Mouse (Mus musculus) CD4-positive helper T cell, adult 2 months (primary cell): ENCODE results near the gene Sh3gl2.

Source experiments
- DNase-seq: peaks from one replicate; pipeline ENCODE4 v3.0.0-alpha.2; 2012; ENCODE audit warnings: low read depth, missing footprints, low spot score

Gene Sh3gl2

DNA sequence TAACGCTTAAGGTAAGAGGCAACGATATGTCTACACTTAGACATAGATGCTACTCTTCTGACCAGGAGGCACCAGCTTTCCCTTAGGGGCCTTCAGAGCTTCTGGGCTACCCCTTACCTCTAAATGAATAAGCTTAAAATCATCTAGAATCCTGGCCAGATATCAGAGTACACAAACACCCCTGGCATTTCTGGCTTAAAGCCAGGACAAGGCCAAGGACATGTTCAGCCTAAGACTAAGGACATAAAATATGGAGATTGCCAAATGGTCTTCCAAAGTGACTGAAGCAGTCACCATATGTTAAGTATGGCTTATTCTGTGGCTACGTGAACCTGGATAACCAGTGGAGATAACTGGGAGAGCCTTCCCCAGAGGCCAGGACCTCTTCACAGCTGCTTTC is 211.5 kb downstream of the Sh3gl2 start:
- no peak for DNase-seq

DNA sequence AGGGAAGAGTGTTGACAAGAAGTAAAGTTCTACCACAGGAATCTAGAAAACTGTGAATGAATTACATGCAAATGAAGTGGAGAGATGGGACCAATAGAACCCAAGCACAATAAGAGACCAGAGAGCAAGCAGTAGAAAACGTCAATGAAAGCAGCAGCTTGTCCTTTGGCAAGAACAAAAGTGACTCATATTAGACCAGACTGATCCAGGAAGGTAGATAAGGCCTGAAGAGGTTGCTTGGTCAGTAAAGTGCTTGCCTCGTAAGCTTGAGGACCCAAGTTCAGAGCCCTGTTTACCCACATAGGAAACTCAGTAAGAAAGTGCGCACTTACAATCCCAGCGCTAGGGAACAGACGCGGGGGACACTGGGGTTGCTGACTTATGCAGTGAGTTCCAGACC is 215.5 kb downstream of the Sh3gl2 start:
- DNase-seq, result no peak

DNA sequence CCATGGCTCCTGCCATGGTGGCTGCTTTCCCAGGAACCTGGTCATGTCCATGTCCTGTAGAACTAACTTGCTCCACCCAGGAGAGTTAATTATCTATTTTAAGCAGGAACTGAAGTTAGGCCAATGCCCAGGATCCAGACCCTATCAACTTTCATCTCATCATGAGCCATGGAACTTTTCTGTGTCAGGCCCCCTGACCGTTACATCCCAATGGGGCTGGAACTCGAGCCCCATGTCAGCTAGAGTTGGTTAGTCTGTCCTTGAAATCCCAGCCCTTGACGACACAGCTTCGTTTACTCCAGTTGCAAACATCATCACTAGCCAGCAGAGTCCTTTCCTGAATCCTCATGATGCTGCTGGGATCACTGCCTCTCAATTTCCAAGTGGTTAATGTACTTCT is 221.3 kb downstream of the Sh3gl2 start:
- no peak for DNase-seq

DNA sequence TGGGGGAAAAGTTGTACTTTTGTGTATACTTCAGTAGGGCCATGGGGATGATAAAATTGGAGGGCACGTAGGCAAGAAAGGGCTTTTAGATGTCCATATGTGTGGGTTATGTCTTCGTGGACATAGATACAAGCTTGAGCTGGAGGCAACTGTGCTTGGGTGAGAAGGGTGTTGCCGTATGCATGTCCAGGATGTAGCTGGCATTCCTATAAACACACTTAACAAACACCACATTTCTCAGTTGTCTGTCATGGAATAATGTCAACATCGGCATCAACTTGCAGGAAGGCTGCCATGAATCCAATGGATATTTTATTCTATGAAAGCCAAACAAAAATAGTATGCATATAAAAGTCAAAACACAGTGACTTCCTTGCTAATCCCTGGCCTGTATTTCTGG is 227.9 kb downstream of the Sh3gl2 start:
- no peak for DNase-seq

DNA sequence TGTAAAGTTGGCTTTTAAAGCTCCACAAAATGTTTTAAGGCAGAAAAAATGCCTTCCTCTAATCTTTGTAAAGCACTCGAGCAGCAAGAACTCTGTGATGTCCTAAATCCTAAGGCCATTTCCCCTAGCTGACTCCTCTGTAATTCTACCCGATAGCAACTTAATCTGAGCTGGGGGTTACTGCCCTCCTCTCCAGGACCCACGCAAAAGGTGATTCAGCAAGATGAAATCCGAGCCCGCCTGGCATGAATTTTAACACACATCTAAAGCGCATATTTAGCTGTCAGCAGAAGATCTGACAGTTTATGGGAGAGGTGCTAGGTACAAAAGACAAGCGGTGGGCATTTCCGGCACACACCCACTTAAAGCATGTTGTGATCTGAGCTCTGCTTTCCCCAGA is 229.8 kb downstream of the Sh3gl2 start:
- DNase-seq, result no peak

DNA sequence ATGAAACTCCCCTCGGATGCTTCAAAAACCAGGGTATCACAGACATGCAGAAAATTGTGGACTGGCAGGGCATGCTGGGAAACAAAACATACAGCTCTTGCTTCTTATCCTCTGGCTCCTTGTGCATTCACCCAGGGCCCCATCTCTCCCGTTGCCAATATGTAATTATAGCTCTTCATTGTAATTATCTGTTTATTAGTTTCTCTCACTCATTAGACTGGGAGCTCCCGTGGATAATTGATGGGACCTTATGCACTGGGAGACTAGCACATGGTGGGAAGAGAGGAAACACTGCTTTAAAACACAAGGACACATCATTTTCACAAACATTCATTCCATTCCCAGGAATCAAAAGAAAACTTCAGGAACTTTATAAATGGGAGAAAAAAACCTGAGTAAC is 233.9 kb downstream of the Sh3gl2 start:
- no peak for DNase-seq

DNA sequence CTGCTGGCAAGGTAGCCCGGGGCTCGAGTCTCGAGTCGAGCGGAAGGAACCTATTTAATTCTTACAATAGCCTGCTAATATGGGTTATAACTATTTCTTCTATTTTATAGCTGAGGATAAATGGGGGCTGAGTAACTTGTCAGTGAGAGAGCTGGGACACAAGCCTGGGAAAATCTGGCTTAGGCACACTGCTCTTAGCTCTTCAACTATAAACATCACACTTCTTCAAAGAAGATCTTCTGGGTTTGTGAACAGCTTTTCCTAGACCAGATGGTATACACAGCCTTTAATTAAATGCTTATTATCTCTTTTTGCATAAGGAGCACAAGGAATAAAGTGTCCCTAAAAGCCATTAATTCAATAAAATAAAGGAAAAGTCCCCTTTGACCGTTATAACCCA is 278.7 kb downstream of the Sh3gl2 start:
- no peak for DNase-seq

DNA sequence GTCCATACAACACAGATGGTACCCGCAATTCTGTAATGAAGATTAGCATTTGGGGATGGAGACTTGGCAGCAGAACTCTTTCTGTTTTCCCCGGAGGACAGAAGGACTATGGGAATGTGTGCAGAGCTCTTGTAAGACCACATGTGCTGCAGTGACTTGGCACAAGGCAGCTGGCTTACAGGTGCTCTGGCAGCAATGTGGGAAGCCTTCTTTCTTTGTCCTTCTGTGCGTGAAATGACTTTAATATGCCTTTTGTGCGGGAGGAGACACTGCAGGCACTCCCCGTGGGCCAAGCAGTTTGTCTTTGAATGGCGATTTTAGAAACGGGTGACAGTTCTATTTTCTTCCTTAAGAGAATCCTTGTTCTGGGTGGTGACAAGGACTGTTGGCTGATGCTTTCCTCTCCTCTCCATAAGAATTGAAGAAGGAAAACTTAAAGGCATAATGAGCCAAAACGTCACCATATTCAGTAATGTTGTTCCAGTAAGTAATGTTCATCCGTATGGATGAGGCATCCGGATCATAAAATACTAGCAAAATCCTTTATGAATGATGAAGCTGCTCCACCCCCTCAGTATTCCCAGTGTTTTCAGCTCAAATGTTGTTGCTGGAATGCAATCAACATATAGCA is 281.5 kb downstream of the Sh3gl2 start:
- DNase-seq, result no peak

DNA sequence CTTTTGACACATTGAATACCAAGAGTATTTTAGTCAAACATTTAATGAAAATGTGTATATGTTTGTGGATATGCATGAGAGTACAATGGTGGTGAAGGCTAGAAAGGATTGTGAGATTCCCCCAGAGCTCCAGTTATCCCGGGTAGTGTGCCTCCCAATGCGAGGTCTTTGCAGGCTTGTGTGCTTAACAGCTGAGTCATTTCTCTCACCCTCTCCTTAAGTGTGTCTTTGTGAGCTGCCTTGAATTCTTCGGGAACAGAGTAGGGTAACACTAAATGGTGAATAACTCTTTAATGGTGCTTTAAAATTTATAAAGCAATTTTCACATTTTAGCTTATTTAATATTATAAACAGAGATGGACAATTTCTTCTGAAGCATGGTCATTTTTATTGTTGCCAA is 300.8 kb downstream of the Sh3gl2 start:
- no peak for DNase-seq

DNA sequence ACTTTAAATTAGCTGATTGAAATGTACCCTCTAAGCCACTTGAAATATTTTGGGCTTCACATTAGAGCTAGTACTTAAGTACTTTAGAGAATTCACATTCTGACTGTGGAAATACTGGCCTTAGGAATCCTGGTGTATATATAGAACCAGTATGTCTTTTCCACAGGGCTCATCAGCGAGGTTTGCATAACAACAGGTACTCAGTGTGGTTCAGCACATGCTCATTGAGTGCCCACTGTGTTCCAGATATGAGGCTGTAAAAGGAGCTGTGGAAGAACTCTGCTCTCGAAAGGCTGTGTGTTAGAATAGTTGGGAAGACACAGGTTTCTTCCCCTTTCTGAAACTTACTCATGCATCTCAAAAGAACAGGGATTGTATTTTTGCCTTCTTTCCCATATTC is 302.1 kb downstream of the Sh3gl2 start:
- DNase-seq, result no peak

DNA sequence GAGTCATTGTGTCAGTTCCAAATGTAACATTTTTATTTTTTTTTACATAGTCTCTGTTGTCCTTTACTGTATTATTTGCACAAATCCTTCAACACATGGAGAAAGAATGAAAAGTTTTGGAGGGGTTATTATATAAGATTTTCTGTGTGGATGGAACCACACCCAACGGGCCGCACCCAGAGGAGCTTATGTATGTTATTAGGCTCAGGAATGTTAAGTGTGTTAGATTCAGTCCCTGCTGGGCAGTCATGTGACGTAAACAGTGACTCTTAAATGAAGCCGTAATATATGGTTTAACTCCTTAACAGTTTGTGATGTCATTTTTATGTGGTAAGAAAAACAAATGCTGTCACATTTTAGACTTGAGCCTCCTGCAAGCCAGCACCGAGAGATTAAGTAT is 302.6 kb downstream of the Sh3gl2 start:
- DNase-seq, result no peak

DNA sequence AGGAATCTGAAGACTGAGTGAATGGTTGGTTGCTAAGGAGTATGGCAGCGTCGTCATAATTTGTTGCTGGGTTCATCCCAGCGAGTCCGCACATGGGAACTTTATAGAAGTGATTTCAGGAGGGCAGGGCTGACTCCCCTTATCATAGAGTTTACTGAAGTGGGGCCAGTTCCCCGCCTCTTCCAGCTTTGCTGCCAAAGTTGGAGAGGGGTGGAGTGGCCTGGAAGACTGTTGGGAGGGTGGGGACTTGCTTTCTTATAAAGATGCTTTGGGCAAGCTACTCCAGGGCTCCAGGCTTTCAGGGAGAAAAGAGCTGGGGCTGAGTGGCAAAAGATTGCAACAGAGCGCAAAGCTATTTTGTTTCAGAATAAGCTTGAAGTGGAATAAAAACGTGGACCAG is 308.4 kb downstream of the Sh3gl2 start:
- no peak for DNase-seq

DNA sequence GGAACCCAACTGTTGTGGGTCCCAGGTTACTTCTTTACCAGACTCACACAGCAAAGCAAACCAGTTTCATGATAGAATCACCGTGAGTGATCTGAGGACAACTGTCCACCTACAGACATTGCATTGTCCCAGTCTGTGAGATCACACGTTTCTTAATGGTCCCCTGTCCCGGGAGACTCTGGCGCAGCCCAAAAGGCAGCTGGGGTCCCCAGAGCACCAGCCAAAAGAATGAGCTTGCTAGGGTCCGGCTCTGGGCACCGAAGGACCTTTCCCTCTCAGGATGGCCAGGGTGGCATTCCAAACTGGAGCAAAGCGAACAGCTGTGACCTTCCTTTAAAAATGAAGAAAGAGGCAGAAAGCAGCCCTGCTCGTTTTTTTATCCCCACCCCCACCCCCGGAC is 308.9 kb downstream of the Sh3gl2 start, which contains the start of gene Adamtsl1:
Gene Adamtsl1 (plus strand): TSS at position 381 of the 400 bp plus-strand sequence.
- no peak for DNase-seq

DNA sequence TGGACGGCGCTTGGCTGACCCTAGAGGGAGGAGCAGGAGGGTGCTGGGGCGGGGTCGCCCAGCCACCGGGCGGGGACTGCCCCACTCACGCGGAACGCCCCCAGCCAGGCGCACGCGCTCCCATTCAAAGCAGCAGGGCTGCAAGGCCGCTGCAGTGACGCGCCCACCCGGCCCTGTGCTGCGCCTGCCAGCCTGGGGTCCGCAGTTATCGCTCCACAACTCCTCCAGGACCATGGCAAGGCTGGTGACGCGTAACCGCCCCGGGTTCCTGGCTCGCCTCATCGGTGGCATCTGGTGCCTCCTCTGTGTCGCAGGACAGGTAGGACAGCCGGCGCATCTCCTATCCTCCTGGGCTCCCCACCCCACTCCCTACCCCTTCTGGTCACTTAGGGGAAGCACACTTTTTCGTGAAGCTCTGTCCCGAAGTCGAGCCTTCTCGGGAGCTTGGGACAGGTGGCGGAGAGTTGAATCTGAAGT is 309.3 kb downstream of the Sh3gl2 start:
- DNase-seq, result no peak

DNA sequence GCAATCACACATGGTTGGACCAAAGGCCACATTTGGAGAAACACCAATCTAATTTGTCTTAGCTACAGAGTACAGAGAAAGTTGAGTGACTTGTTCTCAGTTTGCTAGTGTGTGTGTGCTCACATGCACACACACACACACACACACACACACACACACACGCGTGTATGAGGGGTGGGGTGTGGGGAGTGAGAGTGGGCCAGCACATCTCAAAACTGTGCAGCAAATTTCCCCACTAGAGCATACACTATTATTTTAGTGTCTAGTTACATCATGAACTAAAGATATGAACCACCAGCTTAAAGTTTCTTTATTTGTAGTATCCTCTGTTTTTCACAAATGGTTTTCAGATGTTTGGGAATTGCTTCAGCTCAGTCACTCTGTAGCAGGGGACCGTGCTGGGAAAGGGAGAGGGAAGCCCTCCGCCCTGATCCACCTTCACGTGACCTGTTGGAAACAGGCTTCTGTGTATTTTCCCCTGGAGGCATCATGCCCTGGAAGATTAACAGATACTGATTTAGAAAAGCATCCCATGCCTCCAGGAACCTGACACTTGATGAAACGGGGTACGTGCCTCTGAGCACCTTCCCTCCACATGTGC is 322.1 kb downstream of the Sh3gl2 start:
- DNase-seq, result no peak

DNA sequence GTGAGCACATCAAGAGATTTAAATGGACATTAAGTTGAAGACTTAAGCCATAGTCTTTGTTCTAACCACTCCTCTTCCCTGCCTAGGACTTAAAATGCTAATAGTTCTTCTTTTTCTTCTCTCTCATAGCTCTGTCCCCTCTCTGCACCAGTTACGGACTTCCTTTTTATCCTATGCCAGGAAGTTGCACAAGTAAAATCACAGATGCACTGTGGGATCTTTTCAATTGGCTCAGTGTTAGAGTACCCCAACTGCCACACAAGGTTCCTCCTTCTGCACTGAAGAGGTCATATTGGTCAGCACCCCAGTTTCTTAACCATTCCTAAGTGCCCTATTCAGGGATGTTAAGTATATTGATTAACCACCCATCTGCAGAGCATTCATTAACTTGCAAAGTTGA is 324.9 kb downstream of the Sh3gl2 start:
- no peak for DNase-seq

DNA sequence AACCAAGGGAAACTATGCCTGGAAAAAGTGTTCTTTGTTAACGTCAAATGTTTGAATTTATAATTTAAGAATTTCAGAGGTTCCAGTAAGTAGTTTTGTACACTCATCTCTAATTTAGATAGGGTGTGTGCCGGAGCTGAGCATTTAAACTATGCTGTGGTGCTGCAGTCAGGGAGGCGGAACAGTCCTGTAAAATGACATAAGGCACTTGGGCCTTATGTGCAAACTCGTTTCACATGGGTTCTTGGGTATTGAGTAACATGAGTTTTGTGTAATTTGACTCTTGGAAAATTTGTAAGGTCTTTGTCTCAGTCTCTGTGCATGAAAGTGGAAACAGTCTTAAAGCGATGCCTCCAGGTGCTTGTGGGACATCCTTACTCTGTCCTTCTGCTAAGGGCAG is 334.8 kb downstream of the Sh3gl2 start:
- no peak for DNase-seq

DNA sequence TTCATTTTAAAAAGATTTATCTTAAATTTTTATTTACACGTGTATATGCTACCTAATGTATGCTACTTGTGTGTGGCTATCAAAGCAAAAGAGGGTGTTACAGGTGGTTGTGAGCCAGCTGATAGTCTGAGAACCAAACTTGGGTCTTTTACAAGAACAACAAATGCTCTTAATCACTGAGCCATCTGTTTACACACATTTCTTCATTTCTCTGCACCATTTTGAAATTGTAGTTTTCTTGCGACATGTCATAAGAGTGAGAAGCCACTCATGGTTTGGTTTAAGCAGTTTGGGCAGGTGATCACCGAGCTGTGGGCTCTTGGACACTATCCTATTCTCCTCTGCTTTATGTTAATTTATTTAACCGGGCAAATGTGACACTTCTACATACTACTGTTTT is 338.3 kb downstream of the Sh3gl2 start:
- no peak for DNase-seq

DNA sequence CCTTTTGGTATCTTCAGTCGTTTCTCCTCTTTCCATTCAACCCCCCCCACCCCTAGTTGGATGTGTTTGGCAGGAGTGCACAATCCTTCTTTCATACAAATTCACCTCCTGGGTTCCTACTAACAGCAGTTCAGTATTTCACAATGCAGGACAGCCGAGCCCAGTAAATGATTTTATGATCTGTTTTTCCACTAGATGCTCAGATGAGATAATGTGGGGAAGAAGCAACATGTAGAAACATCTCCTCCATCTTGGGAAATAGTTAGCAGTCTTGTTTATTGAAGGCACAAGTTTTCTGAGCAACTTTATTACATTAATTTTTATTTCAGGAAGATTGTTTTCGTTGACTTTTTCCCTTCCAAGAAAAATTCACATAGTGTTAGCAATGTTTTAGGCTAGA is 349.8 kb downstream of the Sh3gl2 start:
- DNase-seq, result no peak

DNA sequence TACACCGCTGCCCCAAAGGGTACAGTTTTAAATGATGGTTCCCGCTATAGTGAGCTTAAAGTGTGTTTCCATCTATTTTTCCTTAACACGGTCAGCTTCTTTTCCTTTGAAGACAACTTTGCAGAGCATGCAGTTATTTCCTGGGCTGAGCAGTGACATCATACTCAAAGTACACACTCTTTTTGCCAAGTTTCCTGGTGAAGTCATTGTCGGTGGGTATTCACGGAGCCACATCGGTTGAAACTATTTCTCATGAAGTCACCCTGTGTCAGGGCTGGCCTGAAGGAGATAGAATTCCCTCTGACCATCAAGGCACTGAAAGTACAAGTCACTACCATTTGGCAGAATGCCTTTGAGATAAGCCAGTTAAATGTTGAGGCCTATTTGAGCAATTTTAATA is 354.8 kb downstream of the Sh3gl2 start:
- no peak for DNase-seq

DNA sequence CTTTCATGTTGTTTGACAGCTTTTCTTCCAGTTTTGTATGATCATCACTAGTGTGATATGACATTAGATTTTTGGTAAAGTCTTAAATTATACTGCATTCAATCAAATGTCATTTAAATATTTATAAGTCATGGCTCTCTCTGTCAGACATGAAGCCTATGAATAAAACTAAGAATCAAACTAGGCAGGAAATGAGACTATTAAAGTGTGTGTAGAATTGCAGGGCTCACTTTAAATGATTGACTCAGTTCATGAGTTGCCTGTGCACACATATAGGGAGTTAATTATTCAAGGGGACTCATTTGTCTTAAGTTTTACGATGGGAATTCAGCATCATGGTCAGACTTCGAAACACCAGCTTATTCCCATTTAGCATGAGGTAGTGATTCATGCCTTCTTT is 380.5 kb downstream of the Sh3gl2 start:
- DNase-seq, result no peak

DNA sequence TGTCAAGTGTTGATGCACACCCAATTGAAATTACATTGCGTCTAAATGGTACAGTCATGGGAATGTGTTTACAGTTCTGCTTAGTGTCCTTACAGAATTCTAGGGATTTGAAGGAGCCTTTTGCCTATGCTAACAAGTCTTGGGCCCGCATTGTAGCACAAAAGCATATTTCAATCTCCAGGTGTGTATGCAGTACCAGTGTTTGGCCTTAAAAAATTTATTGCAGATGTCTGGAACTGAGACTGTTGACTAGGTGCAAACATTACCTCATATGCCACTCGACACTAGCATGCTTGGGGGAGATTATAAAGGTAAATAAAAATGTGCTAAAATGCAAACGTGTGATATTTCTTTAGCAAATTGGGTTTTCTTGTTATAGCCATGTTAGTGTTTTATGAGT is 384.0 kb downstream of the Sh3gl2 start:
- no peak for DNase-seq

DNA sequence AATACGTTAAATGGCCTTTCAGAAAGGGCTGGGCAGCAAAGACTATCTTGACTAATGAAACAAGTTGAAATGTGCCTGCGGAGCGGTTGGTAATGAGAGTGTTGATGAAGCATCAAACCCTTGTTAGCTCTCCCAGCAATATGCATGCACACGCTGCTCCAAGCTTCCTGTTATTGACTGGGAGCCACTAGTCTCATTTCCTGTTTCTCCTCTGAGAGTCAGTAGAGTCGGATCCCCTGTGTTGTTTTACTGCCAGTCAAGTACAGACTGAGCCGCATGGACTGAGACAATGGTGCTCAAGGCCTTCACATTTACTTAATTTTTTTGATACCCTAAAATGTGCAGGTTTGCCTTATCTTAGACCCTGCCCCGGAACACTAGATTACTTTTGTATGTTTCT is 386.1 kb downstream of the Sh3gl2 start:
- no peak for DNase-seq

DNA sequence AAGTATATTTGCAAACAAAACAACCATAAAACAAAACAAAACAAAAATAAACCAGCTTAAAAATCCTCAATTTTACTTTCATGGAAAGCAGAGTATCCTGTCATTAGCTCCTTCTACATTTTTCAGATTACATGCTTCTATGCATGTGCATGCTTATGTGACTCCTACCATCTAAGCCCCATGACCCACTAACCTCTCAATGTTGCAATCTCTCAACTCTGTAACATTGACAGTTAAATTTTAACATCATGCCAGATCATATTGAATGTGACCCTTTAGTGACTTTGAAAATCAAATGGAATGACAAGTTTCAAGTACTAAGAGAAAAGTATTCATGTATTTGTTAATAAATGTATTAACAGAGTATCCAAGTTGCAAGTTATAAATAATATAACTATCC is 389.2 kb downstream of the Sh3gl2 start:
- no peak for DNase-seq
